Mouse (Mus musculus): Measurements from ENCODE around the gene Atp9a.
"Not testable (repeated sequence)": the region's sequence is repeated elsewhere in the genome, so short reads cannot be mapped to it uniquely, and the experiment has no call there.

The Atp9a gene

DNA sequence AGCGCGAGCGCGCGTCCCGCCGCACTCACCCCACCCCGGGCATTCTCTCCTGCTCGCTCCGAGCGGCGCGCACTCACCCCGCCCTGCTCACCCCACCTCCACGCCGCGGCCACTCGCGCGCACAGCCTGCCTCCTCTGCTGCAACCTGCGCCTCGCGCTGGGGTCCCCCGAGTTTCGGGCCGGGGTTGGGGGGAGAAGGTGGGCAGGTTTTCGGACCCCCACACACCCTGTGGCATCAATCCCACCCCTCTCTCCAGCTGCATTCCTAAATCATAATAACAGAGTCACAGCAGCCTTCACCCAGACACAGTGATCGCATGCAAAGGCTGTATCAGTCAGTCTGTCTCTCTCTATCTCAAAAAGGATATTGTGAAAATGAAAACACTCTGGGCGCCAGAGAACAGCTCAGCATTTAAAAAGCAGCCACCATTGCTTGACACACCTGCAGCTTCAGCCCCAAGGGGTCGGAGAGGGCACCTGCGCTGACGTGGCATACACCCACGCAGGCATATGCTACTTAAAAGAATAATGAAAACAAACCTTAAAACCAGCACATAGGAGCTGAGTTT, at the start of gene Atp9a:
Gene Atp9a, minus strand, starts transcription at position 351 of the 569 bp plus-strand sequence.
- peak in 1 of 2 experiments; percentile 22 for DNase-seq (ENCODE audit: low spot score in 2 of 2)

DNA sequence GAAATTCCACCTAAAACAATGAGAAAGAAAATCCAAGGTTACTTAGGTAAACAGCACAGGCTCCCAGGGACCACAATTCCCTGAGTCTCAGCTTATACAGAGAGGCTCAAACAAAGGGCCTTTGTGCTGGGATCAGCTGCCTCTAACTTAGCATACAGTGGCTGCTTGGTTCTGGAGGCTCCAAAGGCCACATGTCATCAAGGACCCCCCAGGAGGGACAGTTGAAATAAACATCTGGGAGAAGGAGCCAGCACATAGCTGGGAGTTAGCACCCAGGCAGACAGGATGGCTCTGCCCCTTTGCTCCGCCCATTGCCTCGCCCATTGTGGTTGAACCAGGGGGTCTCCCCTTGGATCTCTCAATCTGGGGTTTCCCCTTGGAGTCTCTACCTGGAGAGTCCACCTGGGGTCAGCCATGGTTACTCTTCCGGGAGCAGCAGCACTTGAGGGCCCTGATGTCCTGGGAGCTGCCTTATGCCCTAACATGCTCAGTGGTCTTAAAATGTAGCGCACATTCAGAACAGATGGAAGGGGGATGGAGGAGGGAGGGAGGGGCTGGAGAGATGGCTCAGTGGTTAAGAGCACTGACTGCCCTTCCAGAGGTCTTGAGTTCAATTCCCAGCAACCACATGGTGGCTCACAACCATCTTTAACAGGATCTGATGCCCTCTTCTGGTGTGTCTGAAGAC, 49.0 kb upstream of the Atp9a start:
- no peak for DNase-seq (ENCODE audit: low spot score in 2 of 2)

DNA sequence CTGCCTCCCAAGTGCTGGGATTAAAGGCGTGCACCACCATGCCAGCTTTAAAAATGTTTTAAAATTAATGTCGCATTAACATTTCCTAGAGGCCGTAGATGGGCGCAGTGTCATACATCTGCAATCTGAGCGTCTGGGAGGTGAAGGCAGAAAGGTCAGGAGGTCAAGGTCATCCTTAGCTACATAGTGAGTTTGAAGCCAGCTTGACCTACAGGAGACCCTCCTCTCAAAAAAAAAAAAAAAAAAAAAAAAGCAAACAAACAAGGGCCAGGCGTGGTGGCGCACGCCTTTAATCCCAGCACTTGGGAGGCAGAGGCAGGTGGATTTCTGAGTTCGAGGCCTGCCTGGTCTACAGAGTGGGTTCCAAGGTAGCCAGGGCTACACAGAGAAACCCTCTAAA, 44.0 kb upstream of the Atp9a start:
- DNase-seq (ENCODE audit: low spot score in 2 of 2): no peak

DNA sequence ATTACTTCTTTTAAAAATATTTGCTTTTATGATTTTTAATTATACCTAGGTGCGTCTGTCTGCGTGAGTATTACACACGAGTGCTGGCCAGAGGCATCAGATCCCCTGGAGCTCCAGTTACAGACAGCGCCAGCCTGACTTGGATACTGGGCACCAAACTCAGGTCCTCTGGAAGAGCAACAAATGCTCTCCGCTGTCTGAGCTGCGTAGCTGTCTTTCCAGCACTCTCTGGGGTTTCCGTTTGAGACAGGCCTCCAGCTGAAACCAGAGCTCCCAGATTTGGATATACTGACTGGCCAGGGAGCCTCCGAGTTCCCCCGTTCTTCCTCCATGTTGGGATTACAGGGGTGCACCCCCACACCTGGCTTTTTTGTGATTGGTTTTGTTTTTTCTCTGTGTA, 38.4 kb upstream of the Atp9a start:
- DNase-seq (ENCODE audit: low spot score in 2 of 2): no peak

DNA sequence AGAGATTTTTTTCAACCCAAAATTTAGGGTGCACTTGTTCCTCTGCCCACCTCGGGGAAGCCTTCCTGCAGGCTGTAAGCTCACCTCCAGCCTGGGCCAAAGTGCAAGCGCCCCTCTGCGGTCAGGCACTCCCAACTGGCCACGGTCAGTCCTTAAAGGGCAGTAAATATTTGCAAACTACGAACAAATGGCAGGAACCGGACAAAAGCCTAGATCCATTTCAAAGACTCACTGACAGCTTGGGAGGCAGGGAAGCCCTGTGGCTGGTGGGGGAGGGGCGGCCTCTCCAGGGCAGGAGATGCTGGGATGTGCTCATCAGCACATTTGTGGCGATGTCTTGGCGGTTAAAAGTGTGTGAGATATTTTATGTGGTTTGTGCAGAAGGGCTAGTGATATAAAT, 37.8 kb upstream of the Atp9a start:
- DNase-seq (ENCODE audit: low spot score in 2 of 2): no peak

DNA sequence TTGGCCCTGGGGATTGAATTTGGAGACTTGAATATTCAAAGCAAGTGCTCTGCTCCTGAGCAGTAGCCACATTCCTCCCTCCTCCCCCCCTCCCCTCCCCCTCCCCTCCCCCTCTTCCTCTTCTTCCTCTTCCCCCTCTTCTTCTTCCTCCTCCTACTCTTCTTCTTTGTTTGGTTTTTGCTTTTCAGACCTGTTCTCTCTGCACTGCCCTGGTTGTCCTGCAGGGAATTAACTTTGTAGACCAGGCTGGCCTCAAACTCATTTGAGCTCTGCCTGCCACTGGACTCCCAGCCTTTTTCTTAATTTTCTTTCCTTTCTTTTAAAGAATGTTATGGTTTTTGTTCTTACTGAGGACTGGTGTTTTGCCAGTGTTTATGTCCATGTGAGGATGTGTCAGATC, 35.3 kb upstream of the Atp9a start:
- DNase-seq (ENCODE audit: low spot score in 2 of 2): no peak

DNA sequence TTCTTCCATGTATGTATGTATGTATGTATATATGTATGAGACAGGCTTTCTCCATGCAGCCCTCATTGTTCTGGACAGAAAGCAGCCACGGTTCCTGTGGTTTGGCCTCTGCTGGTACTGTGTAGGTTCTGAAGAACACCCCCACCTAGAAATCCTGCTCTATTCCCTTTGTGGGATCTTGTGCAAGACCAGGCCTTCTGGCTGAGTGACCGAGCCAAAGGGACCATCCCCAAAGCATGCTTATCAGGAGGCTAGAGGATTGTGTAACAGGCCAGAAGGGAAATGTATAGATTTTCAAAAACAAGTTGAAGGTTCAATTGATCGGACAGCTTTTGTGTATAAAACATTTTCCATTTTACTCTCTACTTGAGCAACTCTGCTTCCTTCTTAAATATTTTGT, 34.0 kb upstream of the Atp9a start:
- no peak for DNase-seq (ENCODE audit: low spot score in 2 of 2)

DNA sequence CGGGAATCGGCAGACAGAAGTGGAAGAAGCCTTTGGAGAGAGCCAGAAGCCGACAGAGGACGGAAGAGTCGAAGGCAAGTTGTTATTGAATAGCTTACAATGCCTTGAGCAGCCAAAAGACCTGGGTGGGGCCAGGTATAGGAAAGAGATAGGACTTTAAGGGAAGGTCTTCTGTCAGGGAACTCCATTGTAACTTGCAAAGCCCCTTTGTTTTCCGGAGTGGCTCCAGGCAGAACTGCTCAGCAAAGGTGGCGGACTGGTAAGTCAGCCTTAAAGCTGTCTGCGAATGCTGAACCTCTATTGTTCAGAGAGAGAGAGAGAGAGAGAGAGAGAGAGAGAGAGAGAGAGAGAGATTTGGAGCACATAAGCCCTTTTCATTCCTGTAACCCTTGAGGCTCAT, 27.1 kb upstream of the Atp9a start:
- DNase-seq (ENCODE audit: low spot score in 2 of 2): no peak

DNA sequence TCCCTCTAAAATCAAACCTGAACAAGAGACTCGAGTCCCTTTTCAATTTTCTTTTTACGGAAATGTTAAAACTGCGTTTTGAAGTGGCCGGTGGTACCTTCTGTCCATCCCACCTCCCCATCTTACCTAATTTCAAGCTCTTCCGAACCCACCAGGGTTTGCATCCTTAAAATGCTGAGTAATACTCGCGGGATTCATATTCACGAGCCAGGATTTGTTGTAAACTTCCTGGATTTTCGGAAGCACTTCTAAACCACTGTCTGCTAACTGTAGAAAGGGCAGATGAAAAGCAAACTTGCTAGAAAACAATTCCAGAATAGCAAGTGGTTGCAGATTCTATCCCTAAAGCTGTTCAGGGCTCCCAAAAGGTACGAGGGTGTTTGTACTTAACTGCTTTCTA, 25.4 kb upstream of the Atp9a start, which contains the start of gene Sall4:
Gene Sall4, minus strand, starts transcription at position 362 of the 400 bp plus-strand sequence.
- no peak for DNase-seq (ENCODE audit: low spot score in 2 of 2)

DNA sequence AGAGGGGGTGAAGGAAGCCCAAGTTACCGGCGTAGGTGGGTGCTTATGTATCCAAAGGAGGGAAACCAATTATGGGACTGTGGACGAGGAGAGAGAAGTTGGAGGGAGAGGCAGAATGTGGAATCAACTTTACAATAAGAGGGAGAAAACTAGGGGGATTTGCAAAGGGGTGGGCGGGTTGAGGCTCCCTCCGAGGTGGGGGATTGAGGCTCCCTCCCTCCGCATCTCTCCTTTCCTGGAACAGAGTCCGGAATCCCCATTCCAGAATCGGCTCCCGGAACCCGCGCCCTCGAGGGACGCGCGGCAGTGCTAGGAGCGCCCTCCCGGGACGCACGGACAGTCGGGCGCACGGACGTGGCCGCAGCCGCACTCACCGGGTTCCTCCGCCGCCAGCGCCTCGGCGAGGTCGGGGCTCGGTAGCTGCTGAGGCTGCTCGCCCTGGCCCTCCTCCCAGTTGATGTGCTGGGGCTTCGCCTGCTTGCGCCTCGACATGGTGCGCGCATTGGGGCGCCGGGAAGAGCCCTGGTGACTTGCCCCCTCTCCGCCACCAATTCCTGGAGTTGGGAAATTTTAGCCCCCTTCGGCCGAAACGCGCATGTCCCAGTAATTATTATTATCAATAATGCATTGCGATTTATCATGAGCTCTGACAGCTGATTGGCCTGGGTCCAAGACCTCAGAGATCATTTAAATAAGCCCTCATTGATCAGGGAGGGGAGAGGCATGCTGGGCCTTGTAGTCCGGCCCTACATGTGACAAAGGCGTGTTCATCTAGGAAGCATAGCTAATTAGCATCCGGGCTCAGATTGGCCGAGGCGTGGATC, 24.5 kb upstream of the Atp9a start:
- no peak for DNase-seq (ENCODE audit: low spot score in 2 of 2)

DNA sequence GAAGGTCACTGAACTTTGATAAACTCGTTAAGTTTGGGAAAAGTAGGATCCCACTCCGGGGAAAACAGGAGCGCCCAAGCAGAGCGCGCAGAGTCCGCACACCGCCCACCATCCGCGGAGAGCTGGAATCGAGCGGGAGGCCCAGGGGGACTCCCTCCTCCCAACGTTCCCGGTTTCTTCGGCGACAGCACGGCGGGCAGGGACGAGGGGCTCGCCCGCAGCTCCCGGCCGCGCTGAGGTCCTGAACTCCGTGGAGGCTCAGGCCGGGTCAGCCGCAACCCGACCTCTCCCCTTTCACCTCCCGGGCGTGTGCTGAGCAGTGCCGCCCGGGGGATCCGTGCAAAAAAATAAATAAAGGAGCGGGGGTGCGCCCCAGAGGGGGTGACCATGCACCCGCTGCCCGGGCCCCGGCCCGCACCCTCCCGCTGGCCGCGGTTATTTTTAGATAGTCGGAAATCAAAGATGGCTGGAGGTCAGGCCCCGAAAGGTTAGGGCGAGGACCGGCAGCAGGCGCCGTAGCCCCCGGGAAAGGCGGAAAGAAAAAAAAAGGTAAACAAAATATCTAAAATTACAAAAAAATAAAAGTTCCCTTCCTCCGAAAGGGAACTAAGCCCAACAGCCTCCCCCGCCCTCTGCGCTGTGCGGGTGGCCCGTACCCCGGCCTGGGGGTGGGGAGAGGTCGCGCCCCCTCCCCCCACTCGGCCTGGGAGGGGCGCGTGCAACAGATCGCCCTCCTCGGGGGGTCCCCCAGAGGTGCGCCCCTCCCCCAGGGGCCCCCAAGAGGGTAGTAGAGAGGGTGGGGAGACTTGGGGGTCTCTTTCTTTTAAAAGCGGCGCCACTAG, 23.7 kb upstream of the Atp9a start:
- no peak for DNase-seq (ENCODE audit: low spot score in 2 of 2)

DNA sequence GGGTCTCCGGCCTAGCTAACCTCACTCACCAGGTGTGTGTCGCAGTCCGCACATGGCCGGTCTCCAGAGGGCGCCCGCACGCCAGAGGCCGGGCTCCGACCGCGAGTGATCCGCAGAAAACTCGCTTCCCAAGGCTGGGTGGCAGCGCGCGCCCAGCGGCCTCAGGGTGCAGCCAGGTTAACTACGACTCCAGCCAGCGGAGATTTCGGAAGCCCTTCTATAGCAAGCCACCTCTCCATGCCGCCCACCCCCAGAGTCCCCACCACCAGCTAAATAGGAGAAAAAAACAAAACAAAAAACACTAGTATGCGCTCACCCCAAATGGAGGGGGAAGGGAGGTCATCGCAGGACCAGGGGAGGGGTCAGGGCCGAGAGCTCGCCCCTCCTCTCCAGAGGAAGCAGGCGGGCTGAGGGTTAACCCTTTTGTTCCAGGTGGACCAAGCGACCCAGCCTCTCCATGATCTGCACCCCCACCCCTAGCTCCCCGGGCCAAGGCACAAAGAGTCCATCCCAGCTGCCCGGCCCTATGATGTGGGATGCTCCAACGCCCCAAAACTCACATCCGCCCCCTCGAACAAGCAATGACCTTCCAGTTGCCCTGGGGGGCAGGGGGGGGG, 23.0 kb upstream of the Atp9a start:
- DNase-seq (ENCODE audit: low spot score in 2 of 2): no peak

DNA sequence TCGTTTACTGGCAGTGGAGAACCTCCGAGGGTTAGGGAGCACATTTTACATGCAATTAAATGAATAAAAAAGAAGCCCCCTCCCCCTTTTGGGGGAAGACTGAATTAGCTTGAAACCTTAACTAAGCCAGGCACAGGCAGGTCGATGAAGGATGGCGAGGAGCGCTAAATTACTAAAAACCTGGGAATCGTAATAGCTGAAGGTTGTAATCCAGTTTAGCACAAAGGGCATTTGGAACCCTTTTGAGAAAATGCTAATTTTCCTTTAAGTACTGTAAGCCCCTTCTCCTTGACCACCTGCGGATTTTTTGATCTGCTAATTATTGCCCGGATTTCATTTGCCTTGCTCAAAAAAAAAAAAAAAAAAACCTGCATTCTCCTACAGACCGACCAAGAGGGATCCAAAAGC, 22.3 kb upstream of the Atp9a start:
- DNase-seq (ENCODE audit: low spot score in 2 of 2): no peak

DNA sequence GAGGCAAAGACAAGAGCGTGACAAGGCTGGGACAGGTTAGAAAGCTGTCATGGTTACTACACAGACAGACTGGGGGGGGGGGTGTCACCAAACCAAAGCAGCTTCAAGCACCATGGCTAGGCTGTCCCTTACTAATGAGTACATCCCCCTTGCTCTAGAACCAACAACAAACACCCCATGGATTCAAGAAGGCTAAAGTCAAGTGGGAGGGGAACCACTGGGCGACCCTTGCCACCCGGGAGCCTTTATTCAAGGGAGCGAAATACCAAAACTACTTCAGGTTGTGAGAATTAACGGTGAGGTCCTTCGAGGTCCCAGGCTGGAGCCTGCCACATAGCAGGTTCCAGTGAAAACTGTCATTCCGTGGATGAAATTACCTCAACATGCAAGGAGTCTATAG, 21.6 kb upstream of the Atp9a start:
- DNase-seq (ENCODE audit: low spot score in 2 of 2): no peak

DNA sequence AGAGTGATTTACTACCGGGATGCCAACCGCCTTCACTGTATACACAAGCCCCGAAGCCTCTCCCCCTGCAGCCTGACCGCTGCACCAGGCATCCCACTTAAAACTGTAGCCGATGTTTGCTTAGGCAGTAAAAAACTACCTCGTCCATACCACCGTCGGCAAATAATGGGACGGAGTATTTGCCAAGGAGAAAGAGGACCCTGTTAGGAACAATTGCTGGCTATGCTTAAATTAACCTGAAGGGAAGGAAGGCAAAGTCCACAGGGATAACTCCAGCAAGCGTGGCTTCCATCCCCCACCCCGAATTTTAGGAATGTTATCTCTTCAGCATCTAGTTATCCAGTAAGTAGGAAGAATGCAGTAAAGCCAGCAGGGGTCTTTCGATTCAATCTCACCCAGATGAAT, 20.2 kb upstream of the Atp9a start:
- DNase-seq (ENCODE audit: low spot score in 2 of 2): no peak

DNA sequence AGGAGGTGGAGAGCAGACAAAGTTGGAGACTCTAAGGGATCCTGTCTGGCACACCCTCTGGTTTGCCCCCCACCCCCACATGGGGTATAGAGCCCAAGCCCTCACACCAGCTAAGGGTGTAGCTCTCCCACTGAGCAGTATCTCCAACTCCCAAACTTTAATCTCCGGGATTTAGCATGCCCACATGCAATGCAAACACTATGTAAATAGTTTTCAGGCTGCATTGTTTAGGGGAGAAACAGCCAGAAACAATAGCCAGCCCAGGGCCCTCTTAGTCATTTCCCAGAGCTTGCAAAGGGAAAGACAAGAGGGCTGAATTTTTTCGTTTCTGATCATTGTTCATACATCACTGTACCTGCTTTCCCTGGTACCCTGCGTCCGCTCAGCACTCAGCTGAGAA, 19.7 kb upstream of the Atp9a start:
- no peak for DNase-seq (ENCODE audit: low spot score in 2 of 2)

DNA sequence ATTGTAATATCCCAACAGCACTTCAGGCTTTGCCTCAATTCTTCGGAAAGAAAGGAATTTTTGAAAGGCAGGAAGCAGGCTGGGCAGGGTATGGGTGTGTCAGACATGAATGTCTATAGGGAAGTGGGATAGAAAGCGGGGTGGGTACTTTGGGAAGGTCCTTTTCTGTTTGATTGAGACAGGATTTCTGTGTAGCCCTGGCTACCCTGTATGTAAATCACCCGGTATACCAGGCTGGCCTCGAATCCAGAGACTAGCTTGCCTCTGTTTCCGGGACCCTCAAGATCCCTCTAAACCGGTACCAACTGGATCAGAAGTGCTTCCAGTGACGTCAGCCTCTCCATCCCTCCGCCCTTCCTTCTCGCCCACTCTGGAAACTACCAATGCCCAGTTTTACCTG, 18.9 kb upstream of the Atp9a start:
- no peak for DNase-seq (ENCODE audit: low spot score in 2 of 2)

DNA sequence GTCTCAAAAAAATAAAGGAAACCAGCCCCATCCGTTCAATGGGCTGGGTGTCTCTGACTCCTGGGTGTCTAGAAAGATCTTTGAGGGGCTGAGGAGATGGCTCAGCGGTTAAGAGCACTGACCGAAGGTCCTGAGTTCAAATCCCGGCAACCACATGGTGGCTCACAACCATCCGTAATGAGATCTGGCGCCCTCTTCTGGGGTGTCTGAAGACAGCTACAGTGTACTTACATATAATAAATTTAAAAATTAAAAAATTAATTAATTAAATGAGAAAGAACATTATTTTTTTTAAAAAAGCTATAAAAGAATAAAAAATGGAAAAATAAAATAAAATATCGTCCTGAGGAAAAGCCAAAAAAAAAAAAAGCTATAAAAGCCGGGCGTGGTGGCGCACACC, 2.2 kb upstream of the Atp9a start:
- not testable (repeated sequence) for DNase-seq (ENCODE audit: low spot score in 2 of 2)

DNA sequence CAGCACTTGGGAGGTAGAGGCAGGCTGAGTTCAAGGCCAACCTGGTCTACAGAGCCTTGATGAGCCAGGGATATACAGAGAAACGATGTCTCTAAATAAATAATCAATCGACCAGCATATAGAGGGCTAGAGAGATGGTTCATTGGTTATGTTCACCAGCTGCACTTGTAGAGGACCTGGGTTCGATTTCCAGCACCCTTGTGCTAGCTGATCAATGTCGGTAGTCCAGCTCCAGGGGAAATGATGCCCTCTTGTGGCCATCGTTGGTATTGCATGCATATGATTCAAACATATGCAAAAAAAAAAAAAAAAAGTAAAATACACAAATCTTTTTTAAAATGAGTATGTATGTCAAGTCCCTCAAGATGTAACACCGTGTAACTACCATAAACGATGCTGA, 440 bp upstream of the Atp9a start:
- peak; percentile 11 to 52 for DNase-seq (ENCODE audit: low spot score in 2 of 2)

DNA sequence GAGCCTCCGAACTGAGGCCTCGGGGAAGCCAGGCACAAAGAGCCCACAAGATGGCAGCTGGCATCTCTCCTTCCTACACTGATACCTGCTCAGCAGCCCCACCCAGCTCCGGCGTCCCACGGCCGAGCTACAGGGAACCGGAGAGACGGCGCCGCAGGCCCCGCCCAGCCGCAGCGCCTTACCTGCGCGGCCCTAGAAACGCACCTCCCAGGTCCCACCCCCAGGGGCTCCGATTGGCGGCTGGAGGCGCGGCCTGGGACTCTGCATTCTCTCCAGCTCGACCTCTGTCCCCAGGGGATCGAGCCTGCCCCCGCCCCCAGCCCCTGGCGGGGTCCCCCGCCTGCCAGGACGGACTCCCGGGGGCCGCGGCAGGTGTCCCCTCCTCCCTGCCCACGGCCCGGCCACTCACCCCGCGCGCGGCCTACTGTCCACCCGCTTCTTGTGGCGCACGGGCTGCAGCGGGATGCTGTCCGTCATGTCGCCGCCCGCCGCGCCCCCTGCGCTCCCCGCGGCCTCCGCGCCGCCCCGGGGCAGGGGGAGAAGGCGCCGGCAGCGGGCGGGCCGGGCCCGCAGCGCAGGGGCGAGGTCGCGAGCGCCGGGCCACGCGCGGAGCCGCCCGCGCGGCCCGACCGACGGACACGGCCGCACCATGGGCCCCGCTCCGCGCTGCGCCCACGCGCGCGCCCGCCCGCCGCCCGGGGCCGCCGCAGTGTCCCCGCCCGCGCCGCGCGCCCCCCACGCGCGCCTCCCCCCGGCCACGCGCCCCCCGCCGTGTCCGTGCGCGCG, 743 bp downstream of the Atp9a start:
- peak in 1 of 2 experiments; percentile 19 for DNase-seq (ENCODE audit: low spot score in 2 of 2)

DNA sequence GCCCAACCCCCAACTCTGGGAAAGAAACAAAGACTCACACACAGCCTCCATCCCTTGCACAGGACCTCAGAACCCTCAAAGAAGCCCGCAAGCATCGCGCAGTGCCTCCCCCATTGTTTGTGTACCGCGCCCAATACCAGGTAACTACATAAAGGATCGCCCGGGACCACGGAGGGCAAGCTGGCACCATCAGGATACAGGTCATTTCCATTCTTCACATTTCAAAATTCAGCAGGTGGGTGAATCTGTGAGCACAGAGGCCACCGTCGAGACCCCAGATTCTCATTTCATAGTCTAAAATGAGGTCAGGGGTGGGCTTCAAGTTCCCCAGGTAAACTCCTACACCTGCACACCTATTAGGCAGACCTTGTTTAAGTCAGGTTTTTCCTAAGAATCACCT, 1.7 kb downstream of the Atp9a start:
- DNase-seq (ENCODE audit: low spot score in 2 of 2): no peak

Data from natural killer cell, adult 2 months (primary cell).